Mouse (Mus musculus): Measurements from ENCODE around the gene Fam71f2. TPM values are rescaled to one million over a fixed set of nuclear protein-coding genes. Genes with fewer than 3 reads are reported as not detected.
A peak's percentile ranks its signal among the peaks of the same experiment; 100 is the strongest.

Gene Fam71f2
- total and polyA plus RNA-seq, 2 experiments from 2014 or later, result 0.62 to 0.64 TPM

- TF ChIP-seq CTCF (IDR thresholded peaks at IDR 0.05; ENCODE audit: low read depth), result no peak; the same call in 1 of the 2 replicates
- no peak overlapping the region for H3K27ac ChIP-seq (ENCODE audit: low read depth, low read length)
- H3K36me3 ChIP-seq (ENCODE audit: insufficient read depth), result no peaks in the 10 kb centered on the region
- no peak for ATAC-seq
- no peak overlapping the region for H3K4me3 ChIP-seq (ENCODE audit: low read depth, low read length)
- DNase-seq, result no peak
- WGBS, result 36% methylated on average over 2 of the region's 2 CpGs
- no peaks in the 10 kb centered on the region for H3K4me1 ChIP-seq (ENCODE audit: insufficient read depth)
- no peak overlapping the region for H3K9ac ChIP-seq
- no peak overlapping the region for H3K4me2 ChIP-seq (ENCODE audit: low read depth)
- H3K27me3 ChIP-seq (ENCODE audit: insufficient read depth, low read length), result no peaks in the 10 kb centered on the region
- H3K9me3 ChIP-seq (ENCODE audit: low read length), result no peaks in the 10 kb centered on the region
Observed at GRCm38 (mm10) chr6:29241697-29242096, 37.7 kb upstream of the Fam71f2 start.

GRCm38 (mm10) chr6:29242265-29242664 is 37.1 kb upstream of the Fam71f2 start:
- no peak overlapping the region for H3K4me2 ChIP-seq (ENCODE audit: low read depth)
- no peaks in the 10 kb centered on the region for H3K36me3 ChIP-seq (ENCODE audit: insufficient read depth)
- ATAC-seq, result no peak
- TF ChIP-seq CTCF (IDR thresholded peaks at IDR 0.05; ENCODE audit: low read depth), result peak; percentile 27
- H3K9ac ChIP-seq, result no peak overlapping the region
- 65% methylated on average over 1 of the region's 1 CpGs for WGBS
- no peaks in the 10 kb centered on the region for H3K9me3 ChIP-seq (ENCODE audit: low read length)
- no peak for DNase-seq
- no peak overlapping the region for H3K27ac ChIP-seq (ENCODE audit: low read depth, low read length)
- H3K4me3 ChIP-seq (ENCODE audit: low read depth, low read length), result no peak overlapping the region
- no peaks in the 10 kb centered on the region for H3K27me3 ChIP-seq (ENCODE audit: insufficient read depth, low read length)
- no peaks in the 10 kb centered on the region for H3K4me1 ChIP-seq (ENCODE audit: insufficient read depth)

DNA sequence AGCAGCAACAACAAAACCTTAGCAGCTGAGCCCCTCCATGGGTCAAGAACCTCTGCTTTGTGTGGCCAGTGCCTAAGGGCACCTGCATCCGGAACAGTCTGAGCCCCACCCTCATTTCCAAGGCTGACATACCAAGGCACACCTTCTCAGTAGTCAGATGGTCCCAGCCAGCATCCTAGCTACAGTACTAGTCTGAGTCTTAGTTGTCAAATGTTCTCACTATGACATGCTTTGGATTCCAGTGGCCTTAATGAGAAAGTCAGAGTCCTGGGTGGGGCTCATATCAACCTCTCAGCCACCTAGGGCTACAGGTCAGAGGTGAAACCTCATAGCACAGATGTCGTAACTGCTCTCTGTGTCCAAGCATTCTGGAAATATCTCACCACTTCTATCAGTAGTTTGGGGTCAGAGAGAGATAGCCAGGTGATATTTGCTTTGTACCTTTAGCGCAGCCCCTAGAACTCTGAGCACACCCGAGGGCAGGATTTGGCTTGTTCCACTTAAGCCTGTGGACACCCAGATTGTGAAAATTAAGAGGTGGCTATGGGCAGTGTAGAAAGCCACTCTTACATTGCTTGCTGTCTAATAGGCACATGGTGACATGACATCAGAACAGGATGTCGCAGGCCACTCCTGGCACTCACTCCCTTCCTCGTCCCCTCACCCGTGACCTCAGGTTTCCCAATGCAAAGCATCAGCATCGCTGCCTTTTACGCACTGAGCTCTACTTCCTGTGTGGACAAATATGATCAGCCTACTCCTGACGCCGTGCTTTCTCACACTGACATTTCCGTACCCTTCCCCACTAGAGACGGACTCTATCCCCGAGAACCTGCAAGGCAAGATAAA is 33.9 kb upstream of the Fam71f2 start:
- ATAC-seq, result no peak
- 88% methylated on average over 14 of the region's 14 CpGs for WGBS
- no peaks in the 10 kb centered on the region for H3K9me3 ChIP-seq (ENCODE audit: low read length)

GRCm38 (mm10) chr6:29246183-29246582 is 33.2 kb upstream of the Fam71f2 start:
- DNase-seq, result no peak
- H3K27ac ChIP-seq (ENCODE audit: low read depth, low read length), result no peak overlapping the region
- H3K4me3 ChIP-seq (ENCODE audit: low read depth, low read length), result no peak overlapping the region
- no peak overlapping the region for H3K4me2 ChIP-seq (ENCODE audit: low read depth)
- H3K27me3 ChIP-seq (ENCODE audit: insufficient read depth, low read length), result no peaks in the 10 kb centered on the region
- no peak overlapping the region for H3K9ac ChIP-seq
- no peaks in the 10 kb centered on the region for H3K9me3 ChIP-seq (ENCODE audit: low read length)
- H3K4me1 ChIP-seq (ENCODE audit: insufficient read depth), result no peaks in the 10 kb centered on the region
- no peak for ATAC-seq
- no peaks in the 10 kb centered on the region for H3K36me3 ChIP-seq (ENCODE audit: insufficient read depth)
- no peak for TF ChIP-seq CTCF (IDR thresholded peaks at IDR 0.05; ENCODE audit: low read depth)
- 86% methylated on average over 3 of the region's 3 CpGs for WGBS

More for the DNA sequence above, 33.9 kb upstream of the Fam71f2 start:
- no peak overlapping the region for H3K4me3 ChIP-seq (ENCODE audit: low read depth, low read length)
- no peaks in the 10 kb centered on the region for H3K4me1 ChIP-seq (ENCODE audit: insufficient read depth)
- no peaks in the 10 kb centered on the region for H3K27me3 ChIP-seq (ENCODE audit: insufficient read depth, low read length)
- DNase-seq, result no peak
- H3K27ac ChIP-seq (ENCODE audit: low read depth, low read length), result no peak overlapping the region
- H3K9ac ChIP-seq, result no peak overlapping the region
- no peak for TF ChIP-seq CTCF (IDR thresholded peaks at IDR 0.05; ENCODE audit: low read depth)
- H3K36me3 ChIP-seq (ENCODE audit: insufficient read depth), result no peaks in the 10 kb centered on the region
- H3K4me2 ChIP-seq (ENCODE audit: low read depth), result no peak overlapping the region

DNA sequence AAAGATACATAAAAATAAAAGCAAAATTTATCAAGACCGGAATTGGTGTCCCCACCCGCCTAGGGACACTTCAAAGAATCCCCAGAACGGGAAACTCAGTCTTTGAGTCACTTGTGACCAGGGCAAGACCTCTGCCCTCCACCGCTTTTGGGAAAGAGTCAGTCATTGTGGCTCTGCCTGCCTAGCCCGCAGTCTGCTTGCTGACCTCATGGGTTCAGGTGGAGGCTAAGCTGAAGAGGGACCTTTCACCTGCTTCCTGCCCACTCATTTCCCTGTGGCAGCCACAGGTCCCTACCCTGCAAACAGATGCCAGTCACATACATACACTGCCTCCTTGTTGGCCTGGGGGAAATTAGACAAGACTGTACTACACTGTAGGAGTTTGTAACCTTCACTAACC is 32.8 kb upstream of the Fam71f2 start:
- TF ChIP-seq CTCF (IDR thresholded peaks at IDR 0.05; ENCODE audit: low read depth), result no peak
- Histone ChIP-seq H3K36me3 (ENCODE audit: insufficient read depth) (no peaks in the 10 kb centered on the region), H3K27ac (ENCODE audit: low read depth, low read length) (no peak overlapping the region), H3K4me2 (ENCODE audit: low read depth) (no peak overlapping the region), H3K4me1 (ENCODE audit: insufficient read depth) (no peaks in the 10 kb centered on the region), H3K4me3 (ENCODE audit: low read depth, low read length) (no peak overlapping the region), H3K9ac (no peak overlapping the region), H3K9me3 (ENCODE audit: low read length) (no peaks in the 10 kb centered on the region), H3K27me3 (ENCODE audit: insufficient read depth, low read length) (no peaks in the 10 kb centered on the region)
- WGBS, result 61% methylated on average over 5 of the region's 5 CpGs
- DNase-seq (no peak), ATAC-seq (no peak)

DNA sequence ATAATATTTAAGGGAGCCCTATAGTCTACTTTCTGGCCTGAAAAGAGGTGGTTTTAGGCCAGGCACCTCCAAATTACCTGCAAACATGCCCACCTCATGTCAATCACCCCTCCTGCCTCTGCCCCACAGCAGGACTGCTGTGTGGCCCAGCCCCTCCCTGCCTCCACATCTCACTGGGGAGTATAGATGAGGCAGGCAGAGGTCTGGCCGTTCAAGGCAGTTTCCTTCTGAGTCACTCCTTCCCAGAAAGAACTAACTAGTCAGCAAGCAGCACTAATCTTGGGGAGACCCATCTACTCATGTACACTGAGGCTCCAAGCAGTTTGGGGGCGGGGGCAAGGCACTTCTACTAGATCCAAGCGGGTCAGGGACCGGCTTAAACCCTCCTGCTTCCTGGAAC is 32.3 kb upstream of the Fam71f2 start:
- Histone ChIP-seq H3K4me1 (ENCODE audit: insufficient read depth) (no peaks in the 10 kb centered on the region), H3K27ac (ENCODE audit: low read depth, low read length) (no peak overlapping the region), H3K27me3 (ENCODE audit: insufficient read depth, low read length) (no peaks in the 10 kb centered on the region), H3K36me3 (ENCODE audit: insufficient read depth) (no peaks in the 10 kb centered on the region), H3K4me3 (ENCODE audit: low read depth, low read length) (no peak overlapping the region), H3K9ac (no peak overlapping the region), H3K4me2 (ENCODE audit: low read depth) (no peak overlapping the region), H3K9me3 (ENCODE audit: low read length) (no peaks in the 10 kb centered on the region)
- TF ChIP-seq CTCF (IDR thresholded peaks at IDR 0.05; ENCODE audit: low read depth), result no peak
- no peak for ATAC-seq
- WGBS, result 41% methylated on average over 4 of the region's 4 CpGs
- no peak for DNase-seq

DNA sequence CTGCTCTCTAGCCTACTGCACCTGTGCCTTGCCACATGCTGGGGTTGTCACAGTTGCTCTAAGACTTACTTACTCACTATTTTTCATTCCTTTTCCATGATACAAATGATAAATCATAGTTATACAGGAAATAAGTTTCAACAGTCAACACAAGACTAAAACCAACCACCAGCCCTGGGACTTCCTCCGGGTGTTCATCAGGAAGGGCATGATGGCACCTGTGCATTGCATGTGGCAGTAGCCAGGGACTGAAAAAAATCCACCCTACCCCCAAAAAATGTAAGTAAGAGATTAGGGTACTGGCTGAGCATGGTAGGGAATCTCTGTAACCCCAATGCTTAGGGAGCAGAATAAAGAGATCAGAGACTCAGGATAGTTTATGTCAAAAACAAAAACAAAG is 20.0 kb upstream of the Fam71f2 start:
- TF ChIP-seq CTCF (IDR thresholded peaks at IDR 0.05; ENCODE audit: low read depth), result no peak
- peaks cover 9% of the 10 kb centered on the region; the same call in 1 of the 2 replicates for H3K4me1 ChIP-seq (ENCODE audit: insufficient read depth)
- H3K9ac ChIP-seq, result no peak overlapping the region
- no peak overlapping the region for H3K4me2 ChIP-seq (ENCODE audit: low read depth)
- 95% methylated on average over 1 of the region's 1 CpGs for WGBS
- H3K27ac ChIP-seq (ENCODE audit: low read depth, low read length), result no peak overlapping the region
- H3K9me3 ChIP-seq (ENCODE audit: low read length), result no peaks in the 10 kb centered on the region
- no peaks in the 10 kb centered on the region for H3K27me3 ChIP-seq (ENCODE audit: insufficient read depth, low read length)
- DNase-seq, result no peak
- ATAC-seq, result no peak
- no peak overlapping the region for H3K4me3 ChIP-seq (ENCODE audit: low read depth, low read length)
- no peaks in the 10 kb centered on the region for H3K36me3 ChIP-seq (ENCODE audit: insufficient read depth)

Measured in forebrain, postnatal 0 days (tissue).